ENCODE assay signal across 2 mouse cellular contexts in the genomic region with DNA sequence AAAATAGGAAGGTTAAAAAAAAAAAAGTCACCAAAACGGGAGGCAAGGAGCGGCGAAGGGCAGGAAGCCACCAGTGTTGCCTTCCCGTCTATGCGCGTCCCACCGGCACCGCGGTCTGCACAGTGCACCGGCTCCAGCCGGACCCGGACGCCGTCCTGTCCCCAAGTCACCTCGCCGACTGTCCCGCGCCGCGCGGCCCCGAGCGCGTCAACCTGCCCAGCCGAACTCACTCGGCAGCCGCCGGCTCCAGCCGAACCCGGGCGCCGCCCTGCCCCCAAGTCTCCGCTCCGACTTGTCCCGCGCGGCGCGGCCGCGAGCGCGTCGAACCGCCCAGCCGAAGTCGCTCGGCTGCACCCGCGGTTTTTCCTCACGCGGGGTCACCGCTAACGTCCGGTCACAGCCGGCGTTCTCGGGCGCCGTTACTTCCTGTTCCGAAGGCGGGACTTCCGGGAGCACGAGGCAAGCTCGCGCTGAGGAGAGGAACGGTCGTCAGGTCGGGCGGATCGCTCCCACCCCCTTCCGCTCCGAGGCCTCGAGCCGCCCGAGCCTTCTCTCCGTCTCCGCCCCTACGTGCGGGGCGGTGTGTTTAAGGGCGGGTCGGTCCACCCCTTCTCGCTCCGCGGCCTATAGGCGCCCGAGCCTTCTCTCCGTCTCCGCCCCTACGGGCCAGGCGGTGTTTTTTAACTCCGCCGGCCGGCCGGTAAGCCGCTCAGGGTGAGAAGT.
TF ChIP-seq lines count a peak whose summit lies in the region.

A gene (minus strand): TSS at position 428 of the 723 bp plus-strand sequence.

TF ChIP-seq in C2C12, 6 proteins besides CTCF, POLR2A, EP300 and RAD21 (continued from another document):
- no peak for TF ChIP-seq USF1 (IDR thresholded peaks at IDR 0.05; ENCODE audit: low read depth)

TF ChIP-seq in myocyte, 11 proteins besides CTCF, POLR2A, EP300 and RAD21 (continued from another document):
- TF ChIP-seq TCF3 (IDR thresholded peaks at IDR 0.05; ENCODE audit: insufficient read length, low read depth) = no peak
